Mouse (Mus musculus): ENCODE results near the gene Slc12a1.

Slc12a1 gene

GRCm38 (mm10) chr2:125208894-125209596 lies 56.7 kb downstream of the Slc12a1 start:
- DNase-seq (ENCODE audit: low spot score), result no peak

DNA sequence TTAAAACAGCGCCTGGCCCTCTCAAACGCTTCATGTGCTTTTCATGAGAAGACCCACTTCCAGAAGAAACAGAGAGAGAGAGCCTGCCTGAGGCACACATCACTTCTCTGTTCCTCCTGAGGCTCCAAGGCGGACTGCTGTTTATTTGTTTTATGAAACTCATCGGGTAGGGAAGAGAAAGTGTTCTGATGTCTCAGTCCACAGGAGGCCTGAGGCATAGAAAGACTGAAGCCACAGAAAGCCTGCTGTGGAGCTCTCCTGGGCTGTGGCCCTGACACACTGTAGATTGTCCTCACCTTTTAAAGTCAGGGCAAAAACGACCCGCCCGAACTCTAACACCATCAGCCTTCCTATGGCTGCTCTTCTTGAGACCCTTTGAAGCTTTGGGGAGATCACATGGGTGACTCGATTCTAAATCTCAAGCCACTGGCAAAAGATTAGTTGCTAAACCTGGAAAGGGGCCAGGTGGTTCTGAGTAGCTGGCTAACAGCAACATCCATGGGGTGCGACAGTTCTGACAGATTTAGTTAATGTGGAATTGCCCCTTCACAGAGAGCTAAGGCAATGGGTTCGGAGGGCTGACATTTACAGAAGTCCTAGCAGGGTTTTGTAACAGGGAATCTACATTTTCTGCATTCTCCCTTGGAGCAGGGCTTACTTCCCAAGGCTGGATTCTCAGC lies 59.7 kb downstream of the Slc12a1 start:
- no peak for DNase-seq (ENCODE audit: low spot score)

GRCm38 (mm10) chr2:125214592-125214991 lies 62.3 kb downstream of the Slc12a1 start:
- peak; percentile 87 for DNase-seq (ENCODE audit: low spot score)

- no peak for DNase-seq (ENCODE audit: low spot score)
Observed at GRCm38 (mm10) chr2:125217286-125217685, 65.0 kb downstream of the Slc12a1 start.

DNA sequence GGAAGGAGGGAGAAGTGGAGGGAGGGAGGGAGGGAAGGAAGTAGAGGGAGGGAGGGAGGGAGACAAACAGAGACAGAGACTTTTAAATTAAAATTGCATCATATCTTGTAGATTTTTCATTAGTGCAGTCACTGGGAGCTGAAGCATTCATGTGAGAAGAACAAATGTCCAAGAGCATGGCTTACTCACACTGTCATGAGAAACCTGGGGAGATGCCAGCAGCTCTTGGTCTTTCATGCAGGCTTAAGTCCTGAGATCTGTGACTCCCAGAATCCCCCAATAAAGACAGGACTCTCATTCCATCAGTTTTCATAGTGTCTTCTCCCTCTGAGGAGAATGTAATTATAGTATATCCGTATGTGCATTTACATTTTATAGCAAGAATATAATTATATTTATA lies 66.3 kb downstream of the Slc12a1 start:
- DNase-seq (ENCODE audit: low spot score), result no peak

DNA sequence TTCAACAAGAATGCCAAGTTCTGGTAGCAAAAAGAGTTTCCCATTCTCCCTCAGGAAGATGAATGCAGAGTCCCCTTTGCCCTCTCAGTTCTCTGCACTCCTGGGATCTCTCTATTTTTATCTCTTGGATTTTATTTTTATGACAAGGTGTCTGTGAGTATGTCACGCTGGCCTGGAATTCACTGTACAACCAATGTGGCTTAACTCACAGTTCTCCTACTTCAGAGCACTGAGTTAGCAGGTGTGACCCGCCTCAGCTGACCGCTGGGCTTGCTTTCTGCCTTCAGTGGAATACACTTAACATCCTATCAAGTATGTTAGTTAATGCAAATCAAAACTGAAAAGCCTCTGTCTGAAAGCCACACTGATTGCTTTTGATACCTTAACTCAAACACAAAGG lies 67.0 kb downstream of the Slc12a1 start:
- no peak for DNase-seq (ENCODE audit: low spot score)

DNA sequence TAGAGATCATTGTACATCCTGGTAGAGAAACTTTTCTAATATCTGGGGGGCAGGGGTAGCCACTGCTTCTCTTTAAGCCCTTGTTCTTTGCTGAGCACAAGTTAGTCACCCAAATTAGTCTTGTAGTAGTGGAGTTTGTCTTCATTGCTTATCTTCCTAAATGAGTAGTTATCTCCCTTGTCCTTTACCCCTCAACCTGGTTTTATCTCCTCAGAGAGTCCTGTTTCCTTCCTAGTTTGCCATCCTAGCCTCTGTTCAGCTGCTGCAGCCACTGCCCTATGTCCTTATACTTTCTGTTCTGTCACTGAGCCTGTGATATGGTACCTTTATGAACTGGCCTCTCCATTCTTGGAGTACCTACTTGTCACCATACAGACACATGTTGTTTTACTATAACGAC lies 69.4 kb downstream of the Slc12a1 start:
- DNase-seq (ENCODE audit: low spot score), result no peak

DNA sequence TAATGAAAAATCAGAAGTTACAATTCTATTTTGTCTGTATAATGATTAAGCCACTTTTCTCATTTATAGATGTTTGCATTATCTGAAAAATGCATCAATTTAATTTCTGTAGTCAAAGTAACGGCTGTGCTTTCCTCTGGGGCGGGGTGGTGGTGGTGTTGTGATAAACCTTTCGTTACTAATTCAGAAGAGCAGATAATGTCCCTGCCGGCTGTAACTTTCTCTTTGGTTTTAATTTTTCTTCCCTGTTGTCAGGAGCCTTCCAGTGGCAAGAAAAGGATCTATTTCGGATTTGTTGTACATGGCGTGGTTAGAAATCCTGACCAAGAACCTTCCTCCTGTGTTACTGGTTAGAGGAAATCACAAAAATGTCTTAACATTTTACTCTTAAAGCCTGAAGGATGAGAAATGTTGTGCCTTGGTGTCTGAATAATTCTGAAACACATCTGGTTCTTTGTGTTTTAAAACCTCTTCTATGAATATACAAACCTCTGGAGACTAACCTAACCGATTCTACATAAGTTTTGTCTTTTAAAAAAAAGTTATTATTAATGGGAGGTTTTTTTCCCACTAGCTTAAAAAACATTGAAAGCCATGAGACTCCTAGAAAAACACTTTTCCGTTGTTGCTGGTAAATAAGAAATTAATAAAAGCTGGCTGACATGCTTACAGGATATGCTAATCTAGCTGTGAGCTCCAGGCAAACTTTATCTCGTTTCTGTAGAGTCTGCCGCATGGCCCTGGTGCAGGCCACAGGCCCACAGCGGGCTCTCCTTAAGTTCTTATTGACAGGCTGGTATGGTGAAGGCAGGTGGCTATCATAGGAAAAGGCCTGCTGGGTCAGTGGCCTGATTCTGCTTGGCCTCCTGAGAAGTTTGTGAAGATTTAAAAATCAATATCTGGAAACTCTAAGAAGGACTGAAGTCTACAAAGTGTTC lies 76.4 kb downstream of the Slc12a1 start:
- no peak for DNase-seq (ENCODE audit: low spot score)

DNA sequence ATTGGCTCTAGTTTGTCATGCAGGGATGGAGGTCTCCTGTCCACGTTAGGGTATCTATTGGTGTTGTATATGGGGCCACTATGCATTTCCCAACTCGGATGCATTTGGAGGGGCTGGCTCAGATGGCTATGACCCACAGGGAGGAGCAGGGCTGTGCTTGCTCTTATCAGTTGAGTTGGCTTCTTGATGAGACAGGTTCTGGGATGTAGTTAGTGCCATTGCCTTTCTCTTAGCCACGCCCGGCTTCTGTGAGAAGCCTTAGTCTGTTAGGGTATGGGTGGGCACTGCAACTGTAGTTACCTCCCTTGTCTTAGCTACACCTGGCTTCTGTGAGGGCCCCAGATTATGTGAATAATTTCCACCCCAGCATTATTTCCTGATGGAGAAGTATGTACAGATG lies 79.9 kb downstream of the Slc12a1 start:
- DNase-seq (ENCODE audit: low spot score), result no peak

GRCm38 (mm10) chr2:125233537-125233936 lies 81.2 kb downstream of the Slc12a1 start:
- DNase-seq (ENCODE audit: low spot score), result no peak

DNA sequence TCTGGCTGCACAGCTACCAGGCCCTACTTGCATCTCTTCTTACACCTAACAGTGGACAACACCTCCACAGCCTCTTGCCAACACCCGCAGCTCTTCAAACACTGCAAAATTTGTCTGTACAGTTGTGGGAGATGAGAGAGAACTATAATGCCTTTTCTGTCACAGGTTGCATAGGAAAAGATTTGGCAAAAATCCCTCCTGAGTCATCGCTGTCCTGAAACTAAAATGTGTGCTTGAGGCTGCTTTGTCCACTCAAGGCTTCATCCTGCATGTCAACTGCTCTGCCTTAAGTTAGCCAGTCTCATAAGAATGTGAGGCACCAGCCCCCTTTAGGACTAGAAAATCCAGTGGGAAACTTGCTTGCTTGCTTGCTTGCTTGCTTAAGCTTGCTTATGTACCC lies 81.7 kb downstream of the Slc12a1 start:
- DNase-seq (ENCODE audit: low spot score), result no peak

DNA sequence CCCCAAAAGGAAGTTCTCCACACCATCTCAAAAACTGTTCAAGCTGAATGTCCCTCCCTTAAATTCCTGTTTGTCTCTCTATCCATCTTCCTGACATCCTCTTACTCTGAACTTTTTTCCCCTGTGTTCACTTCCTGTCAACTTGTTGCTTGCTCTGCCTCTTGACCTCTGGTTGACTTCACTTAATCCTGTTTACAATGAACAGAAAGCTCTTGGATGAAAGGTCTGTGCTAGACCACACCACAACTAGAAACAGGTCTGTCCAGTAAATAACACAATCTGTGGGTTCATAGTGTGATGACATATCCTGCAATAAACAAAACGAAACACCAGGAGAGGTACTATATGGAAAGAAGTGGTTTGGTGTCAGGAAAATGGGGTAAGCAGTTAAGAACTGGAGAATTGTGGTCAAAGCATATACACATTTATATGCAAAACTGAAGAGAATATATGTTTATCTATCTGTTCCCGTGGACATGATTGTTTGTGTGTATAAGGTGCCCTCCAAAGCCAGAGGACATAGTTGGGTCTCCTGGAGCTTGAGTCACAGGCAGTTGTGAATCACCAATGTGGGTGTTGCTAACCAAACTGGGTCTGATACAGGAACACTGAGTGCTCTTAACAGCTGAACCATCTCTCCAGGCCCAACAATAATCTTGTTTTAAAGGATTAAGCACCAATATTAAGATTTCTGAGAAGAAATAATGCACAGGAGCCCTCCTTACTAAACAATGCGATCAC lies 93.4 kb downstream of the Slc12a1 start:
- no peak for DNase-seq (ENCODE audit: low spot score)

- no peak for DNase-seq (ENCODE audit: low spot score)
Observed at GRCm38 (mm10) chr2:125246669-125247068, 94.4 kb downstream of the Slc12a1 start.

DNA sequence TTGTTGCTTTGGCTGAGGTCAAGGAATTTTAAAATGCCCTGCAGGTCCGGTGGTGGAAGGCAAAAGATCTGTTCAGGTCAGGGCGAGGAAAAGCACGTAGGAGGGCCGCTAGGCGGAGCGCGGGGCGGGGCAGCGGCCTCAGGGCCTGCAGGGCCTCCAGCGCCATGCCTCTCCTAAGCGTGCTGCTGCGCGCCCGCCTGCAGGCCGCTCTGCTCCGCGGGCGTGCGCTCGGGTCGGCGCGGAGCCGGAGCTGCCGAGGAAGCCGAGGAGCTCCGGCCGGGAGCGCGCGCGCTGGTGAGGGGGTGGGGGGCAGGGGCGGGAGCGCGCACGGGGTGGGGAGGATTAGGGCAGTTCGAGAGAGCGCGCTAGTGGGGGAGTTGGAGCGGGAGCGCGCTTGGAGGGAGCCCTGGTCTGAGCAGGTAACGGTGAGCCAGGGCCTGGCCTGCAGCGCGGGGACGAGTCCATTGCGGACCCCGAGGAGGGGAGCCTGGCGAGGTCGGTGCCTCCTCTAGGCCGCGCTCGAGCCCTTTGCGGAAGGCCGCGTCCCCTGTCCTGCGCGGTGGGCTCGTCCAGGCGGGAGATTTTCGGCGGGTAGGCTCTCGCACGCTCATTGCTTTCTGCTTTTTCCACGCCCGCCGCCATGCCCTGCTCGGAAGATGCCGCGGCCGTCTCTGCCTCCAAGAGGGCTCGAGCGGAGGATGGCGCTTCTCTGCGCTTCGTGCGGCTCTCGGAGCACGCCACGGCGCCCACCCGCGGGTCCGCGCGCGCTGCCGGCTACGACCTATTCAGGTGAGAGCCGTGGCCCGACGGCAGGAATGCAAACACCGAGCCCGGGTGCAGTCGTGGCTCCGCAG lies 95.0 kb downstream of the Slc12a1 start, which contains the start of gene Dut:
Gene Dut, plus strand, starts transcription at position 83 of the 854 bp plus-strand sequence.
- DNase-seq (ENCODE audit: low spot score), result peak; percentile 90

GRCm38 (mm10) chr2:125247962-125248235 lies 95.6 kb downstream of the Slc12a1 start:
- no peak for DNase-seq (ENCODE audit: low spot score)

GRCm38 (mm10) chr2:125248256-125248655 lies 96.0 kb downstream of the Slc12a1 start:
- DNase-seq (ENCODE audit: low spot score), result no peak

DNA sequence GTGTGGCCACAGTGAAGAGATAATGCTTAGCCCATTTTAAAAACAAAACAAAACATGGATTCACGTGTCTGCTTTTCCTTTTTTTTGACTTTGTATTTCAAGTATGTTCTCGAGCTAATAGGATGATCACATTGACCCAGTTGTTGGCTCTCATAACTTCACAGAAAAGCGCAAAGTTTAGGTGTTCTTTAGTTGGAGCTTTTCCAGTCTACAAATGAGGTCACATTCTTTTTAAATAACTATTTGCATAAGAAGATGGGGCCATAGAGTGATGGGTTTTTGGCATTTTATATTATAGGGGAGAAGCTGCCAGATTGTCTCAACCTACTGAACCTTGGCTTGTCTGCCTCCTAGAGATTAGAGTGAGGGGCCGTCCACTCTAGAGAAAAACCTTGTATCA lies 97.0 kb downstream of the Slc12a1 start:
- no peak for DNase-seq (ENCODE audit: low spot score)

DNA sequence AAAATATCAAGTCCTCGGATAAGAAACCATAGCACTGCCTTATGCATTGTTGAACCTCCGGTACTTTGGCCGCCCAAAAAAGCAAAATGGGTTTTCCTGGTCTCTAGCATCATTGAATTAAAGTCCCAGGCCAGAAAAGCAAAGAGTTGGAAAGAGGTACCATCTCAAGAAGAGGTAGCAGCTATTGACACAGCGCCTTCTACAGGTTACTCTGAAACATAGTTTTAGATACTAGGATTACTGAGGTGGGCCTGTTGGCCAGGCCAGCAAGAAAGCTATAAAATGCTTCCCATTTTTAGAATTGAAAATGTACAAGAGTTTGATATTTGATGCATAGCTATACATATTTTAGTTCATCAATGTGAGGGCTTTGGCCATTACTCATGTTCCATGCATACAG lies 97.6 kb downstream of the Slc12a1 start:
- no peak for DNase-seq (ENCODE audit: low spot score)

- no peak for DNase-seq (ENCODE audit: low spot score)
Observed at GRCm38 (mm10) chr2:125251781-125252180, 99.5 kb downstream of the Slc12a1 start.

- peak; percentile 55 for DNase-seq (ENCODE audit: low spot score)
Observed at GRCm38 (mm10) chr2:125252275-125252674, 100.0 kb downstream of the Slc12a1 start.

DNA sequence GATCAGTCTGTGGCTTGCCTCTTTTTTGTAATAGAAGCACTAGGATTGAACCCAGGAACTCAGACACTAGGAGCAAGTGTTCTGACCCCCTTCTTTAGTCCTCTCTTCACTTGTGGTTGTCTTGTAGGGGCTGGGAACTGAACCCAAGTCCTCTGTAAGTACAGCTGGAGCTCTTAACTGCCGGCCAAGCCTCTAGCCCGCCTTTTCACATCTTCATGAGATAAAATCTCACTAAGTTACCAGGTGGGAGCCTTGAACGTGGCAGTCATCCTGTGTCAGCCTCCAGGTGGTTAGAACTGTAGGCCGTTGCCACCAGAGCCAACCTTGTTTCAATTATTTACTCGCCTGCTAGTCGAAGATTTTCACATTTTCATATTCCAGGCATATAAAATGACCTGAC lies 101.4 kb downstream of the Slc12a1 start:
- DNase-seq (ENCODE audit: low spot score), result no peak

Measured in testis, postnatal 10 days (tissue).